Mouse (Mus musculus) liver, postnatal 0 days (tissue): Measurements from ENCODE around the gene Brsk2.

Experiments
- CTCF ChIP-seq: sonication (generic); IDR thresholded peaks from 2 replicates; pipeline ENCODE4 v1.5.1; 2016; ENCODE audit warnings: antibody characterized with exemption, low read depth
- EP300 ChIP-seq: IDR thresholded peaks from 2 replicates; pipeline ENCODE4 v1.6.1; 2016; ENCODE audit warnings: antibody characterized with exemption, low read depth, mild to moderate bottlenecking

GRCm38 (mm10) chr7:142050536-142050935 is 101.0 kb downstream of the Brsk2 start:
- no peak for TF ChIP-seq CTCF
- no peak for TF ChIP-seq EP300
